Mouse (Mus musculus): ENCODE data around the gene Fastkd3.

DNA sequence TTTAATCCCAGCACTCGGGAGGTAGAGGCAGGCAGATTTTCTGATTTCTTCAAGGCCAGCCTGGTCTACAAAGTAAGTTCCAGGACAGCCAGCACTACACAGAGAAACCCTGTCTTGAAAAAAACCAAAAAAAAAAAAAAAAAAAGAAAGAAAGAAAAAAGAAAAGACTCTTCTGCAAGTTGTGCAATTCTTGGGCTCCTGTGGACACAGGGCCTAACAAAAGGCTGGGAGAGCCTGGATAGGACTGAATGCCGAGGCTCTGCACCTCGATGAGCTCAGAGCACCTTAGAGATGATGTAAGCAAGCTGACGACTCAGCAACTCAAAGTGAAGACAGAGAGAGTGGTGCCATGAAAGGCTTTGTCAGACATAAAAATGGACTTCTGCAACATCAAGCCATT lies 7.6 kb upstream of the Fastkd3 start:
- TF ChIP-seq CTCF (IDR thresholded peaks at IDR 0.05; ENCODE audit: low read depth) (no peak), EP300 (optimal IDR thresholded peaks at IDR 0.05) (no peak)
